Mouse (Mus musculus) lung, embryonic 16.5 days (tissue): Measurements from ENCODE around the gene Bcl6b. TPM values are rescaled to one million over a fixed set of nuclear protein-coding genes. Genes with fewer than 3 reads are reported as not detected.

Experiments used
- ATAC-seq: fragments of 200-750 bp; cut with Nextera tagmentation; 2 replicates; pipeline ENCODE4 v1.8.0; 2017; ENCODE audit warnings: low read depth, mild to moderate bottlenecking, moderate library complexity
- H3K27ac ChIP-seq: fragments of 300-500 bp; sonication (generic); 2 replicates; pipeline ENCODE4 v1.5.1; 2014; ENCODE audit warnings: mild to moderate bottlenecking, control low read depth, low read length
- H3K27me3 ChIP-seq: fragments of 300-500 bp; sonication (generic); 2 replicates; pipeline ENCODE4 v1.6.1; 2014; ENCODE audit warnings: low read depth, low read length, mixed read lengths; ENCODE audit not compliant: control insufficient read depth, insufficient read depth
- H3K36me3 ChIP-seq: fragments of 300-500 bp; sonication (generic); 2 replicates; pipeline ENCODE4 v1.6.1; 2014; ENCODE audit warnings: low read length; ENCODE audit not compliant: control insufficient read depth, insufficient read depth
- H3K4me1 ChIP-seq: fragments of 300-500 bp; sonication (generic); replicated peaks from 2 replicates; pipeline ENCODE4 v1.6.1; 2014; ENCODE audit warnings: low read length, mixed read lengths; ENCODE audit not compliant: control insufficient read depth, insufficient read depth
- H3K4me2 ChIP-seq: fragments of 300-500 bp; sonication (generic); 2 replicates; pipeline ENCODE4 v1.6.1; 2014; ENCODE audit warnings: low read depth, low read length, control low read depth
- H3K4me3 ChIP-seq: fragments of 300-500 bp; sonication (generic); 2 replicates; pipeline ENCODE4 v1.5.1; 2014; ENCODE audit warnings: mild to moderate bottlenecking, low read length, control low read depth
- H3K9ac ChIP-seq: fragments of 300-500 bp; sonication (generic); 2 replicates; pipeline ENCODE4 v1.6.1; 2014; ENCODE audit warnings: low read length, control low read depth
- H3K9me3 ChIP-seq: fragments of 300-500 bp; sonication (generic); 2 replicates; pipeline ENCODE4 v1.6.1; 2016; ENCODE audit warnings: low read length; ENCODE audit not compliant: control insufficient read depth
- WGBS: fragments of 180-500 bp; shearing (Covaris S2); extraction: QIAGEN DNeasy Blood & Tissue Kit; methylation state at CpG from one replicate; pipeline ENCODE4 v1.1.7; 2014; 5-methylcytosine and 5-hydroxymethylcytosine counted together
- polyA plus RNA-seq: library from polyadenylated mRNA; unstranded; fragments of >200 nt; fragmentation: Nextera tagmentation; extraction: Ambion mirVana; gene quantifications from 2 replicates; pipeline ENCODE4 v1.2.1, GENCODE M21; 2015

Gene Bcl6b
- polyA plus RNA-seq, 1 experiment from 2014 or later: 37.1 TPM

DNA sequence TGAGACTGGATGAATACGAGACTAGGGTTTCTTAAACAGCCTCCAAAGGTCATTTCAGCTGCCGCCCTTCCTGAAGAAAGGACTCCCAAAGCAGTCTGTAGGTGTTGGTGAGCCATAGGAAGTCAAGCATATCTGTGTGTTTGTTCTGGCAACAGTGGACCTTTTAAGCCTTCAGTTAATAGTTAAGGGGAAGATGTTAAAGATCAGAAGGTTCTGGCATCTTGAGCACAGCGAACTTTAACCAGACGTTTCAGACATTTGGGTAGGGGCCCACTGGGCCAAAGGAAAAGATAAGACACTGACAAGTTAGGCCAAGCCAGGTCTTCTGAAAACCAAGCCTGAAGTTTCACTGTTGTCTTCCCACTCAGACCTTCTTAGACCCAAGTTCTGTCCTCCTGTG lies 11.6 kb downstream of the Bcl6b start:
- 70% methylated on average over 4 of the region's 4 CpGs for WGBS
- H3K9ac ChIP-seq: no peak overlapping the region
- no peak overlapping the region for H3K4me2 ChIP-seq
- no peak for ATAC-seq
- no peaks in the 10 kb centered on the region for H3K9me3 ChIP-seq
- H3K27me3 ChIP-seq: peaks cover 33% of the 10 kb centered on the region
- no peak overlapping the region for H3K4me3 ChIP-seq
- H3K36me3 ChIP-seq: no peaks in the 10 kb centered on the region
- H3K27ac ChIP-seq: no peak overlapping the region
- H3K4me1 ChIP-seq: peaks cover 20% of the 10 kb centered on the region

GRCm38 (mm10) chr11:70216103-70216502 lies 13.5 kb downstream of the Bcl6b start:
- WGBS: 57% methylated on average over 3 of the region's 3 CpGs
- H3K27me3 ChIP-seq: peaks cover 35% of the 10 kb centered on the region
- no peak for ATAC-seq

DNA sequence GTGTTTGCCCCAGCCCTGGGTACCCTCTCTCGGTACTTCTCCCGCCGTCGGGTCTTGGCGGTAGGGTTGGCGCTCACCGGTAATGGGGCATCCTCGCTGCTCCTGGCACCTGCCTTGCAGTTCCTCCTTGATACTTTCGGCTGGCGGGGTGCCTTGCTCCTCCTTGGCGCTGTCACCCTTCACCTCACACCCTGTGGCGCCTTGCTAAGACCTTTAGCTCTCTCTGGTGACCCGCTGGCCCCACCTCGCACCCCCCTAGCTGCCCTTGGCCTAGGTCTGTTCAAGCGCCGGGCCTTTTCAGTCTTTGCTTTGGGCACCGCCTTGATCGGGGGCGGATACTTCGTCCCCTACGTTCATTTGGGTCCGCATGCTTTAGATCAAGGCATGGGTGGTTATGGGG lies 14.3 kb downstream of the Bcl6b start:
- H3K27me3 ChIP-seq: peaks cover 35% of the 10 kb centered on the region
- H3K4me1 ChIP-seq: peaks cover 14% of the 10 kb centered on the region
- no peak overlapping the region for H3K4me3 ChIP-seq
- WGBS: 18% methylated on average over 18 of the region's 22 CpGs
- no peaks in the 10 kb centered on the region for H3K36me3 ChIP-seq
- H3K4me2 ChIP-seq: no peak overlapping the region
- H3K9ac ChIP-seq: no peak overlapping the region
- no peak for ATAC-seq
- no peak overlapping the region for H3K27ac ChIP-seq
- no peaks in the 10 kb centered on the region for H3K9me3 ChIP-seq

More at GRCm38 (mm10) chr11:70216103-70216502, 13.5 kb downstream of the Bcl6b start:
- no peak overlapping the region for H3K4me2 ChIP-seq
- H3K4me1 ChIP-seq: peaks cover 17% of the 10 kb centered on the region
- no peaks in the 10 kb centered on the region for H3K9me3 ChIP-seq
- no peaks in the 10 kb centered on the region for H3K36me3 ChIP-seq
- no peak overlapping the region for H3K27ac ChIP-seq
- no peak overlapping the region for H3K4me3 ChIP-seq
- no peak overlapping the region for H3K9ac ChIP-seq

GRCm38 (mm10) chr11:70214856-70215209 lies 14.8 kb downstream of the Bcl6b start:
- no peak for ATAC-seq
- 9% methylated on average over 18 of the region's 18 CpGs for WGBS

GRCm38 (mm10) chr11:70214191-70214855 lies 15.3 kb downstream of the Bcl6b start:
- Histone ChIP-seq H3K9me3 (no peaks in the 10 kb centered on the region), H3K27me3 (peaks cover 35% of the 10 kb centered on the region), H3K4me3 (peak overlapping the region; percentile 35), H3K9ac (peak overlapping the region; percentile 46), H3K36me3 (no peaks in the 10 kb centered on the region), H3K27ac (no peak overlapping the region), H3K4me1 (peaks cover 14% of the 10 kb centered on the region), H3K4me2 (peak overlapping the region; percentile 54)
- ATAC-seq: 0 out of 2 replicates have a peak, but pooled peaks have one; percentile 16
- 1% methylated on average over 46 of the region's 46 CpGs for WGBS

More at GRCm38 (mm10) chr11:70214856-70215209, 14.8 kb downstream of the Bcl6b start:
- no peaks in the 10 kb centered on the region for H3K36me3 ChIP-seq
- H3K9me3 ChIP-seq: no peaks in the 10 kb centered on the region
- peak overlapping the region; percentile 54; the same call in 1 of the 2 replicates for H3K4me2 ChIP-seq
- H3K9ac ChIP-seq: no peak overlapping the region
- peak overlapping the region; percentile 8; the same call in 1 of the 2 replicates for H3K4me3 ChIP-seq
- H3K27me3 ChIP-seq: peaks cover 35% of the 10 kb centered on the region
- H3K4me1 ChIP-seq: peaks cover 14% of the 10 kb centered on the region
- no peak overlapping the region for H3K27ac ChIP-seq

GRCm38 (mm10) chr11:70213736-70214135 lies 15.9 kb downstream of the Bcl6b start:
- ATAC-seq: 0 out of 2 replicates have a peak, but pooled peaks have one; percentile 15
- Histone ChIP-seq H3K27ac (no peak overlapping the region), H3K27me3 (peaks cover 35% of the 10 kb centered on the region), H3K4me3 (peak overlapping the region; percentile 35), H3K36me3 (no peaks in the 10 kb centered on the region), H3K4me1 (peaks cover 14% of the 10 kb centered on the region), H3K9me3 (no peaks in the 10 kb centered on the region), H3K9ac (peak overlapping the region; percentile 46), H3K4me2 (peak overlapping the region; percentile 54)
- WGBS: 8% methylated on average over 23 of the region's 26 CpGs

GRCm38 (mm10) chr11:70212896-70213295 lies 16.7 kb downstream of the Bcl6b start:
- no peaks in the 10 kb centered on the region for H3K9me3 ChIP-seq
- H3K27ac ChIP-seq: no peak overlapping the region
- peaks cover 14% of the 10 kb centered on the region for H3K4me1 ChIP-seq
- H3K9ac ChIP-seq: no peak overlapping the region
- H3K4me2 ChIP-seq: no peak overlapping the region
- ATAC-seq: 0 out of 2 replicates have a peak, but pooled peaks have one; percentile 46
- peaks cover 35% of the 10 kb centered on the region for H3K27me3 ChIP-seq
- no peak overlapping the region for H3K4me3 ChIP-seq
- 8% methylated on average over 9 of the region's 9 CpGs for WGBS
- H3K36me3 ChIP-seq: no peaks in the 10 kb centered on the region

- ATAC-seq: 0 out of 2 replicates have a peak, but pooled peaks have one; percentile 6
- Histone ChIP-seq H3K4me3 (no peak within 1 kb of the TSS; the same call in 1 of the 2 replicates), H3K4me1 (peaks cover 14% of the 10 kb centered on the region), H3K36me3 (no peaks in the 10 kb centered on the region), H3K27ac (no peak within 1 kb of the TSS), H3K27me3 (peaks cover 35% of the 10 kb centered on the region), H3K9ac (no peak within 1 kb of the TSS), H3K4me2 (peak within 1 kb of the TSS; percentile 54), H3K9me3 (no peaks in the 10 kb centered on the region)
- 50% methylated on average over 6 of the region's 6 CpGs for WGBS
Observed at GRCm38 (mm10) chr11:70212423-70212822, 17.2 kb downstream of the Bcl6b start, which contains the start of gene Slc16a11. Slc16a11 (plus strand) TSS chr11:70212752.

- Histone ChIP-seq H3K4me2 (no peak overlapping the region), H3K4me3 (no peak overlapping the region), H3K4me1 (peaks cover 14% of the 10 kb centered on the region), H3K27ac (no peak overlapping the region), H3K27me3 (peaks cover 35% of the 10 kb centered on the region), H3K9ac (no peak overlapping the region), H3K9me3 (no peaks in the 10 kb centered on the region), H3K36me3 (no peaks in the 10 kb centered on the region)
- WGBS: 66% methylated on average over 6 of the region's 6 CpGs
- no peak for ATAC-seq
Observed at GRCm38 (mm10) chr11:70211972-70212371, 17.6 kb downstream of the Bcl6b start.
